Mouse (Mus musculus) forebrain, postnatal 0 days (tissue): Measurements from ENCODE around the gene Grhl3. TPM values are rescaled to one million over a fixed set of nuclear protein-coding genes. Genes with fewer than 3 reads are reported as not detected.

ENCODE experiments used
- ATAC-seq: fragments of 200-750 bp; cut with Nextera tagmentation; 2 replicates; pipeline ENCODE4 v1.8.0; 2017; ENCODE audit warnings: mild to moderate bottlenecking, moderate library complexity
- DNase-seq: peaks from one replicate; pipeline ENCODE4 v3.0.0-alpha.2; 2015
- H3K27ac ChIP-seq: fragments of 300-500 bp; sonication (generic); 2 replicates; pipeline ENCODE4 v1.5.1; 2014; ENCODE audit warnings: low read depth, mild to moderate bottlenecking, antibody characterized with exemption, low read length, moderate library complexity, mixed read lengths
- H3K27me3 ChIP-seq: fragments of 300-500 bp; sonication (generic); 2 replicates; pipeline ENCODE4 v1.6.1; 2014; ENCODE audit warnings: mild to moderate bottlenecking, low read length, mixed read lengths; ENCODE audit not compliant: insufficient read depth
- H3K36me3 ChIP-seq: fragments of 300-500 bp; sonication (generic); 2 replicates; pipeline ENCODE4 v1.6.1; 2014; ENCODE audit warnings: mild to moderate bottlenecking, moderate library complexity; ENCODE audit not compliant: insufficient read depth
- H3K4me1 ChIP-seq: fragments of 300-500 bp; sonication (generic); 2 replicates; pipeline ENCODE4 v1.6.1; 2014; ENCODE audit warnings: antibody characterized with exemption; ENCODE audit not compliant: insufficient read depth
- H3K4me2 ChIP-seq: fragments of 300-500 bp; sonication (generic); 2 replicates; pipeline ENCODE4 v1.6.1; 2014; ENCODE audit warnings: low read depth, mild to moderate bottlenecking, moderate library complexity
- H3K4me3 ChIP-seq: fragments of 300-500 bp; sonication (generic); 2 replicates; pipeline ENCODE4 v1.5.1; 2014; ENCODE audit warnings: low read depth, low read length, mixed read lengths
- H3K9ac ChIP-seq: fragments of 300-500 bp; sonication (generic); 2 replicates; pipeline ENCODE4 v1.6.1; 2014; ENCODE audit warnings: mild to moderate bottlenecking
- H3K9me3 ChIP-seq: fragments of 300-500 bp; sonication (generic); 2 replicates; pipeline ENCODE4 v1.6.1; 2016; ENCODE audit warnings: low read length
- CTCF ChIP-seq: sonication (generic); IDR thresholded peaks from 2 replicates; pipeline ENCODE4 v1.5.1; 2016; ENCODE audit warnings: antibody characterized with exemption, control low read depth, low read depth
- WGBS: fragments of 180-500 bp; shearing (Covaris S2); extraction: QIAGEN DNeasy Blood & Tissue Kit; methylation state at CpG from one replicate; pipeline ENCODE4 v1.1.7; 2014; 5-methylcytosine and 5-hydroxymethylcytosine counted together
- polyA plus RNA-seq: library from polyadenylated mRNA; unstranded; fragments of >200 nt; fragmentation: Nextera tagmentation; extraction: Ambion mirVana; gene quantifications from 2 replicates; pipeline ENCODE4 v1.2.1, GENCODE M21; 2015
- total RNA-seq: library from RNA; depleted of rRNA; stranded (reverse); fragments of >200 nt; gene quantifications from 2 replicates; pipeline ENCODE4 v1.2.3, GENCODE M21; 2014

Grhl3 gene
- total and polyA plus RNA-seq, 2 experiments from 2014 or later, result 0.76 to 1.5 TPM

DNA sequence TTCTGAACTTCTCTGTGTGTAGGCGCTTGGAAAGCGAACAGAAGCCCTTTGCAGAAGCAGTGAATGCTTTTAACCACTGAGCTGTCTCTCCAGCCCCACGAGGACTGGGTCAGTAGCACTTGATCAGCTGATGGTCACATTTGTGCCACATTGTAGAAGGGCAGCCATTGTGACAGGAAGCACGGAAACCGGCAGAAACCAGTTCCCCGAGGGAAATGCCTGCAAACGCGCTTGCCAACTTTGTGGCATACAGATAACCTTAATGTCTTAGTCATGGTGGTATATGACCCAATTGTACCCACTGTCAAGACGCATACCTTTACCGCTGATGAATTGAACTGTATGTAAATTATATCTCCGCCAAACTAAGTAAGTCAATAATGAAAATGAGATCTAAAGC, 67.6 kb downstream of the Grhl3 start:
- H3K9ac ChIP-seq, result no peak overlapping the region
- DNase-seq (no peak), ATAC-seq (no peak)
- TF ChIP-seq CTCF, result no peak
- H3K4me2 ChIP-seq, result no peak overlapping the region
- H3K27ac ChIP-seq, result no peak overlapping the region
- H3K4me1 ChIP-seq, result no peaks in the 10 kb centered on the region
- WGBS, result 77% methylated on average over 11 of the region's 11 CpGs
- H3K9me3 ChIP-seq, result 0 out of 2 replicates have a peak, but pooled peaks cover 3% of the 10 kb centered on the region
- no peak overlapping the region for H3K4me3 ChIP-seq
- H3K36me3 ChIP-seq, result no peaks in the 10 kb centered on the region
- no peaks in the 10 kb centered on the region for H3K27me3 ChIP-seq

DNA sequence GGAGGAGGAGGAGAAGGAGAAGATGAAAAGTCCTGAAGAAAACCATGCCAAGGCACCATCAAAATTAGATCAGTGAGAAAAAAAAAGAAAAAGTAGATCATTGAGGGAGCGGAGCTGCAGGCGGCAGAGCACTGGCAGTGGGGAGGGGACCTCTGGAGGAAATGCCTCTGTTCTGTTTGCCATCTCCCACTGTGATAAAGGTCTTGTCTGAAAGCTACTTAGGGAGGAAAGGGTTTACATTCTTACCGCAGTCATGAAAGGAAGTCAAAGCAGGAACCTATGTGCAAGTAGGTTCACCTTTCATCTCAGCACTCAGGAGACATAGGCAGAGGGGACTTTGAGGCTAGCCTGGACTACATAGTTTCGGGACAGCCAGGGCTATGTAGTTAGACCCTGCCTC, 71.8 kb downstream of the Grhl3 start:
- WGBS, result 51% methylated on average over 4 of the region's 4 CpGs
- Histone ChIP-seq H3K4me1 (no peaks in the 10 kb centered on the region), H3K9me3 (0 out of 2 replicates have a peak, but pooled peaks cover 3% of the 10 kb centered on the region)

GRCm38 (mm10) chr4:135499831-135500230, 73.6 kb downstream of the Grhl3 start:
- WGBS, result 72% methylated on average over 3 of the region's 3 CpGs
- no peak for TF ChIP-seq CTCF

More for the DNA sequence above, 71.8 kb downstream of the Grhl3 start:
- H3K4me2 ChIP-seq, result no peak overlapping the region
- H3K27ac ChIP-seq, result no peak overlapping the region
- no peak overlapping the region for H3K9ac ChIP-seq
- H3K4me3 ChIP-seq, result no peak overlapping the region
- H3K36me3 ChIP-seq, result no peaks in the 10 kb centered on the region
- ATAC-seq (no peak), DNase-seq (no peak)
- no peak for TF ChIP-seq CTCF
- no peaks in the 10 kb centered on the region for H3K27me3 ChIP-seq

GRCm38 (mm10) chr4:135498136-135498535, 75.3 kb downstream of the Grhl3 start:
- Histone ChIP-seq H3K4me3 (no peak overlapping the region), H3K27me3 (no peaks in the 10 kb centered on the region), H3K27ac (no peak overlapping the region), H3K9me3 (0 out of 2 replicates have a peak, but pooled peaks cover 3% of the 10 kb centered on the region), H3K4me2 (no peak overlapping the region), H3K4me1 (no peaks in the 10 kb centered on the region), H3K36me3 (no peaks in the 10 kb centered on the region), H3K9ac (no peak overlapping the region)
- 91% methylated on average over 6 of the region's 6 CpGs for WGBS
- no peak for TF ChIP-seq CTCF
- DNase-seq, result no peak
- no peak for ATAC-seq

More at GRCm38 (mm10) chr4:135499831-135500230, 73.6 kb downstream of the Grhl3 start:
- Histone ChIP-seq H3K4me3 (no peak overlapping the region), H3K27ac (no peak overlapping the region), H3K4me2 (no peak overlapping the region), H3K36me3 (no peaks in the 10 kb centered on the region), H3K4me1 (no peaks in the 10 kb centered on the region), H3K9me3 (0 out of 2 replicates have a peak, but pooled peaks cover 3% of the 10 kb centered on the region), H3K9ac (no peak overlapping the region), H3K27me3 (no peaks in the 10 kb centered on the region)
- no peak for DNase-seq
- no peak for ATAC-seq

GRCm38 (mm10) chr4:135495810-135496209, 77.6 kb downstream of the Grhl3 start:
- 12% methylated on average over 18 of the region's 18 CpGs for WGBS
- ATAC-seq (no peak), DNase-seq (peak; percentile 45)
- no peak overlapping the region for H3K27ac ChIP-seq
- no peaks in the 10 kb centered on the region for H3K27me3 ChIP-seq
- H3K9me3 ChIP-seq, result 0 out of 2 replicates have a peak, but pooled peaks cover under 1% of the 10 kb centered on the region
- TF ChIP-seq CTCF, result no peak
- no peak overlapping the region for H3K9ac ChIP-seq
- no peaks in the 10 kb centered on the region for H3K36me3 ChIP-seq
- no peak overlapping the region for H3K4me3 ChIP-seq
- H3K4me2 ChIP-seq, result peak overlapping the region; percentile 81
- H3K4me1 ChIP-seq, result no peaks in the 10 kb centered on the region

- TF ChIP-seq CTCF, result no peak
- Histone ChIP-seq H3K9me3 (no peaks in the 10 kb centered on the region), H3K27ac (peak overlapping the region; percentile 62; the same call in 1 of the 2 replicates), H3K36me3 (0 out of 2 replicates have a peak, but pooled peaks cover 4% of the 10 kb centered on the region), H3K4me2 (peak overlapping the region; percentile 81), H3K27me3 (no peaks in the 10 kb centered on the region), H3K4me1 (no peaks in the 10 kb centered on the region), H3K9ac (peak overlapping the region; percentile 47), H3K4me3 (peak overlapping the region; percentile 57)
- ATAC-seq (no peak), DNase-seq (no peak)
- 13% methylated on average over 9 of the region's 9 CpGs for WGBS
These were observed 78.0 kb downstream of the Grhl3 start for GRCm38 (mm10) chr4:135495397-135495791.

DNA sequence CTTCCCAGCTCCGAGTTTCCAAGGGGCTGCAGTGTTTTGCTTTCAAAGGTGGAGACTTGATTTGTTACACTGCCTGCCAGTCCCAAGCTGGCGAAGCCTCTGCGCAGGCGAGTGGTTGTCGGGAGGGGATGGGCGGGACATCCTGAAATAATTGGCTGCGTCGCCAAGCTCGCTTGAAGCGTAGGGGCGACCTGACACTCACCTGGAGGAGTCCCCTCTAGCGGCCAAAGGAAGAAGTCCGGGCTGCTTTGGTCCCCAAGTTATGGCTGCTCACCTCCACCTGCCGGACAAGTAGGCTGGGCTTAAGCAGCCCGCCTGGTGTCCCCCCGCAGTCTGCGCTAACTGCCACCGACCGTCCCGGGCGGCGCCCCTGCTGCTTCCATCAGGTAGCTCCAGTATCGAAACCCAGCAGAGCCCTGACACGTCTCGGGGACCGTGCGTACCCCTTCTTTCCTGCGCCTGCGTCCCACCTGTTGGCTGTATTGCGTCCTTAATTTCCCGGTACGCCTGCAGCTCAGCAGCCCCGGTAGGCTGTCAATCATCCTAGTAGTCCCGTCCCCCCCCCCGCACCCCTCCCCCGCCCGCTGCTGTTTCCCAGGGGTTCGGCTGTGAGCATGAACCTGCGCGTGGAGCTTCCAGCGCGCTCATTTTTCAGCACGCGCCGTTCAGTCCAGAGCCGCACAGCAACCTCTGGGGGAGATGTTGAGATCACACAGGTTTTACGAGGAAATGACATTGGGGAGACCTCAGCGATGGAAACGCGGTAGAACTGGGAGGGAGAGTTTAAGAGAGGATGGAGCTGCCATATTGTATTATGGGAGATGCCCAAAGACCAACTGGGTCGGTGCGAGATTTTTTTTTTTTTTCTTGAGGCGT, 78.7 kb downstream of the Grhl3 start, which contains the start of the genes Stpg1 and Nipal3:
TSS of gene Stpg1 (plus strand) at position 270 of the 876 bp plus-strand sequence.
TSS of gene Nipal3 (minus strand) at position 518 of the 876 bp plus-strand sequence.
- 2% methylated on average over 53 of the region's 53 CpGs for WGBS
- Histone ChIP-seq H3K9ac (peak within 1 kb of the TSS; percentile 47), H3K4me3 (peak within 1 kb of the TSS; percentile 57), H3K9me3 (no peaks in the 10 kb centered on the region), H3K4me2 (peak within 1 kb of the TSS; percentile 81), H3K27ac (peak within 1 kb of the TSS; percentile 62), H3K4me1 (no peaks in the 10 kb centered on the region), H3K27me3 (no peaks in the 10 kb centered on the region), H3K36me3 (0 out of 2 replicates have a peak, but pooled peaks cover 10% of the 10 kb centered on the region)
- peak; percentile 63 for TF ChIP-seq CTCF
- DNase-seq, result peak; percentile 95
- peak; percentile 98 for ATAC-seq
